Mouse (Mus musculus): Measurements from ENCODE around the gene Olfr536. TPM values are rescaled to one million over a fixed set of nuclear protein-coding genes. Genes with fewer than 3 reads are reported as not detected.
"Not testable (repeated sequence)": the region's sequence is repeated elsewhere in the genome, so short reads cannot be mapped to it uniquely, and the experiment has no call there.

Gene Olfr536
- polyA plus RNA-seq (2015; fragmentation: Nextera tagmentation; extraction: Ambion mirVana) = not detected in 2 replicates

- not testable (repeated sequence) for ATAC-seq (ENCODE audit: low read depth); DNase-seq; H3K27ac ChIP-seq; H3K9ac ChIP-seq; H3K4me3 ChIP-seq (replicated peaks); H3K4me2 ChIP-seq; H3K4me1 ChIP-seq (replicated peaks); H3K9me3 ChIP-seq (replicated peaks); H3K27me3 ChIP-seq; H3K36me3 ChIP-seq
- WGBS (ENCODE audit: insufficient replicate concordance) = 48% methylated on average over 2 of the region's 2 CpGs
These were observed at the start of gene Olfr536 for GRCm38 (mm10) chr7:140507346-140508021. Gene Olfr536 (minus strand): TSS chr7:140507396.

- no peak overlapping the region for H3K4me2 ChIP-seq
- H3K4me3 ChIP-seq (replicated peaks) = no peak overlapping the region
- DNase-seq (no peak), ATAC-seq (ENCODE audit: low read depth) (no peak)
- H3K4me1 ChIP-seq (replicated peaks) = no peaks in the 10 kb centered on the region
- H3K27me3 ChIP-seq = no peaks in the 10 kb centered on the region
- H3K27ac ChIP-seq = no peak overlapping the region
- no peaks in the 10 kb centered on the region for H3K36me3 ChIP-seq
- 42% methylated on average over 2 of the region's 2 CpGs for WGBS (ENCODE audit: insufficient replicate concordance)
- H3K9ac ChIP-seq = no peak overlapping the region
- no peaks in the 10 kb centered on the region for H3K9me3 ChIP-seq (replicated peaks)
These were observed 32.5 kb upstream of the Olfr536 start for GRCm38 (mm10) chr7:140539746-140540145.

- no peak for ATAC-seq (ENCODE audit: low read depth)
- DNase-seq = no peak
- Histone ChIP-seq H3K4me2 (no peak overlapping the region), H3K4me3 (replicated peaks) (no peak overlapping the region), H3K9me3 (replicated peaks) (no peaks in the 10 kb centered on the region), H3K9ac (no peak overlapping the region), H3K27ac (no peak overlapping the region), H3K4me1 (replicated peaks) (no peaks in the 10 kb centered on the region), H3K27me3 (no peaks in the 10 kb centered on the region), H3K36me3 (no peaks in the 10 kb centered on the region)
These were observed 12.5 kb downstream of the Olfr536 start for GRCm38 (mm10) chr7:140494702-140495101.

- H3K36me3 ChIP-seq = no peaks in the 10 kb centered on the region
- no peaks in the 10 kb centered on the region for H3K4me1 ChIP-seq (replicated peaks)
- H3K4me2 ChIP-seq = no peak overlapping the region
- H3K27me3 ChIP-seq = no peaks in the 10 kb centered on the region
- no peak overlapping the region for H3K9ac ChIP-seq
- no peaks in the 10 kb centered on the region for H3K9me3 ChIP-seq (replicated peaks)
- DNase-seq (no peak), ATAC-seq (ENCODE audit: low read depth) (no peak)
- 17% methylated on average over 2 of the region's 2 CpGs for WGBS (ENCODE audit: insufficient replicate concordance)
- H3K4me3 ChIP-seq (replicated peaks) = no peak overlapping the region
- H3K27ac ChIP-seq = no peak overlapping the region
These were observed 13.0 kb downstream of the Olfr536 start for GRCm38 (mm10) chr7:140494231-140494630.

- Histone ChIP-seq H3K4me1 (replicated peaks) (no peaks in the 10 kb centered on the region), H3K9me3 (replicated peaks) (no peaks in the 10 kb centered on the region), H3K36me3 (no peaks in the 10 kb centered on the region), H3K27ac (no peak overlapping the region), H3K9ac (no peak overlapping the region), H3K27me3 (no peaks in the 10 kb centered on the region), H3K4me3 (replicated peaks) (no peak overlapping the region), H3K4me2 (no peak overlapping the region)
- ATAC-seq (ENCODE audit: low read depth) (no peak), DNase-seq (no peak)
- 62% methylated on average over 1 of the region's 1 CpGs for WGBS (ENCODE audit: insufficient replicate concordance)
These were observed 18.2 kb downstream of the Olfr536 start for GRCm38 (mm10) chr7:140488981-140489380.

- Histone ChIP-seq H3K4me3 (replicated peaks) (no peak within 1 kb of the TSS), H3K27ac (no peak within 1 kb of the TSS), H3K4me1 (replicated peaks) (no peaks in the 10 kb centered on the region), H3K36me3 (no peaks in the 10 kb centered on the region), H3K9ac (no peak within 1 kb of the TSS), H3K4me2 (no peak within 1 kb of the TSS), H3K9me3 (replicated peaks) (no peaks in the 10 kb centered on the region), H3K27me3 (no peaks in the 10 kb centered on the region)
- ATAC-seq (ENCODE audit: low read depth) (no peak), DNase-seq (no peak)
- 60% methylated on average over 1 of the region's 1 CpGs for WGBS (ENCODE audit: insufficient replicate concordance)
These were observed 23.3 kb downstream of the Olfr536 start, which contains the start of gene Olfr535 for GRCm38 (mm10) chr7:140483916-140484315. Gene Olfr535 (plus strand): TSS chr7:140484216.

- H3K9ac ChIP-seq = no peak overlapping the region
- no peaks in the 10 kb centered on the region for H3K4me1 ChIP-seq (replicated peaks)
- 65% methylated on average over 1 of the region's 1 CpGs for WGBS (ENCODE audit: insufficient replicate concordance)
- no peaks in the 10 kb centered on the region for H3K36me3 ChIP-seq
- no peaks in the 10 kb centered on the region; the same call in 1 of the 2 replicates for H3K9me3 ChIP-seq (replicated peaks)
- H3K27me3 ChIP-seq = no peaks in the 10 kb centered on the region
- no peak overlapping the region for H3K4me2 ChIP-seq
- H3K27ac ChIP-seq = no peak overlapping the region
- DNase-seq = no peak
- ATAC-seq (ENCODE audit: low read depth) = no peak
- no peak overlapping the region for H3K4me3 ChIP-seq (replicated peaks)
These were observed 28.5 kb downstream of the Olfr536 start for GRCm38 (mm10) chr7:140478733-140479132.

- Histone ChIP-seq H3K4me2 (no peak overlapping the region), H3K9me3 (replicated peaks) (no peaks in the 10 kb centered on the region; the same call in 1 of the 2 replicates), H3K27ac (no peak overlapping the region), H3K36me3 (no peaks in the 10 kb centered on the region), H3K4me1 (replicated peaks) (no peaks in the 10 kb centered on the region), H3K27me3 (no peaks in the 10 kb centered on the region), H3K9ac (no peak overlapping the region), H3K4me3 (replicated peaks) (no peak overlapping the region)
- no peak for ATAC-seq (ENCODE audit: low read depth)
- 28% methylated on average over 1 of the region's 1 CpGs for WGBS (ENCODE audit: insufficient replicate concordance)
- DNase-seq = no peak
These were observed 29.3 kb downstream of the Olfr536 start for GRCm38 (mm10) chr7:140477886-140478285.

GRCm38 (mm10) chr7:140463070-140463469 is 44.1 kb downstream of the Olfr536 start, which contains the start of gene Olfr533:
Gene Olfr533 (plus strand): TSS chr7:140463370.
- not testable (repeated sequence) for H3K27me3 ChIP-seq; H3K4me2 ChIP-seq; H3K9ac ChIP-seq; DNase-seq; ATAC-seq (ENCODE audit: low read depth); H3K36me3 ChIP-seq; H3K4me3 ChIP-seq (replicated peaks); H3K9me3 ChIP-seq (replicated peaks); H3K4me1 ChIP-seq (replicated peaks); H3K27ac ChIP-seq
- WGBS (ENCODE audit: insufficient replicate concordance) = 50% methylated on average over 1 of the region's 1 CpGs

Other genes with a start within 250 kb of the Olfr536 start
- not detected in 2 replicates for gene Olfr525, start 186.5 kb downstream of the Olfr536 start, polyA plus RNA-seq (2015; fragmentation: Nextera tagmentation; extraction: Ambion mirVana)
- not detected in 2 replicates for gene Olfr527, start 173.4 kb downstream of the Olfr536 start, polyA plus RNA-seq (2015; fragmentation: Nextera tagmentation; extraction: Ambion mirVana)
- gene Olfr60, start 145.7 kb downstream of the Olfr536 start, polyA plus RNA-seq (2015; fragmentation: Nextera tagmentation; extraction: Ambion mirVana) = not detected in 2 replicates
- gene Olfr530, start 131.1 kb downstream of the Olfr536 start, polyA plus RNA-seq (2015; fragmentation: Nextera tagmentation; extraction: Ambion mirVana) = not detected in 2 replicates
- gene Olfr531, start 104.5 kb downstream of the Olfr536 start, polyA plus RNA-seq (2015; fragmentation: Nextera tagmentation; extraction: Ambion mirVana) = not detected in 2 replicates
- not detected in 2 replicates for gene Olfr532, start 85.8 kb downstream of the Olfr536 start, polyA plus RNA-seq (2015; fragmentation: Nextera tagmentation; extraction: Ambion mirVana)
- gene Olfr533, start 44.0 kb downstream of the Olfr536 start, polyA plus RNA-seq (2015; fragmentation: Nextera tagmentation; extraction: Ambion mirVana) = not detected in 2 replicates
- not detected in 2 replicates for gene Olfr535, start 23.2 kb downstream of the Olfr536 start, polyA plus RNA-seq (2015; fragmentation: Nextera tagmentation; extraction: Ambion mirVana)
- gene Olfr538, start 60.5 kb upstream of the Olfr536 start, polyA plus RNA-seq (2015; fragmentation: Nextera tagmentation; extraction: Ambion mirVana) = not detected in 2 replicates
- not detected in 2 replicates for gene Olfr46, start 93.9 kb upstream of the Olfr536 start, polyA plus RNA-seq (2015; fragmentation: Nextera tagmentation; extraction: Ambion mirVana)
- not detected in 2 replicates for gene Olfr61, start 121.6 kb upstream of the Olfr536 start, polyA plus RNA-seq (2015; fragmentation: Nextera tagmentation; extraction: Ambion mirVana)
- gene Olfr53, start 139.1 kb upstream of the Olfr536 start, polyA plus RNA-seq (2015; fragmentation: Nextera tagmentation; extraction: Ambion mirVana) = not detected in 2 replicates
- gene Olfr539, start 152.5 kb upstream of the Olfr536 start, polyA plus RNA-seq (2015; fragmentation: Nextera tagmentation; extraction: Ambion mirVana) = not detected in 2 replicates
- gene Olfr45, start 174.6 kb upstream of the Olfr536 start, polyA plus RNA-seq (2015; fragmentation: Nextera tagmentation; extraction: Ambion mirVana) = not detected in 2 replicates
- not detected in 2 replicates for gene Olfr541, start 189.9 kb upstream of the Olfr536 start, polyA plus RNA-seq (2015; fragmentation: Nextera tagmentation; extraction: Ambion mirVana)

All from liver, embryonic 13.5 days (tissue).